Mouse (Mus musculus) NIH3T3 (cell line): ENCODE results near the gene Glmn.

Source experiments
- DNase-seq: peaks from one replicate; pipeline ENCODE4 v3.0.0-alpha.2; 2012; ENCODE audit warnings: low read depth

Gene Glmn

GRCm38 (mm10) chr5:107597301-107598077 lies at the start of gene Glmn, which contains the start of gene Rpap2:
Gene Glmn, minus strand, starts transcription at chr5:107597888.
Gene Rpap2, plus strand, starts transcription at chr5:107597373.
- peak; percentile 88 for DNase-seq

- DNase-seq: no peak
These were observed 48.2 kb upstream of the Glmn start for GRCm38 (mm10) chr5:107645935-107646334.

GRCm38 (mm10) chr5:107644595-107644994 lies 46.9 kb upstream of the Glmn start:
- no peak for DNase-seq

- DNase-seq: no peak
These were observed 40.7 kb upstream of the Glmn start for GRCm38 (mm10) chr5:107638366-107638765.

GRCm38 (mm10) chr5:107637106-107637505 lies 39.4 kb upstream of the Glmn start:
- DNase-seq: peak; percentile 3

GRCm38 (mm10) chr5:107633651-107634050 lies 36.0 kb upstream of the Glmn start:
- DNase-seq: no peak

- DNase-seq: no peak
These were observed 23.6 kb upstream of the Glmn start for GRCm38 (mm10) chr5:107621327-107621726.

GRCm38 (mm10) chr5:107617986-107618385 lies 20.3 kb upstream of the Glmn start:
- DNase-seq: no peak

- peak; percentile 87 for DNase-seq
These were observed 13.5 kb upstream of the Glmn start for GRCm38 (mm10) chr5:107611224-107611623.

GRCm38 (mm10) chr5:107598380-107598779 lies 692 bp upstream of the Glmn start:
- DNase-seq: peak; percentile 7

- DNase-seq: no peak
These were observed 28.5 kb downstream of the Glmn start for GRCm38 (mm10) chr5:107569148-107569547.

GRCm38 (mm10) chr5:107556969-107557368 lies 40.7 kb downstream of the Glmn start:
- DNase-seq: no peak

GRCm38 (mm10) chr5:107554336-107554735 lies 43.4 kb downstream of the Glmn start:
- DNase-seq: no peak

GRCm38 (mm10) chr5:107548444-107548843 lies 49.2 kb downstream of the Glmn start:
- no peak for DNase-seq

- no peak for DNase-seq
These were observed 49.7 kb downstream of the Glmn start for GRCm38 (mm10) chr5:107547955-107548354.

- DNase-seq: no peak
These were observed 51.8 kb downstream of the Glmn start for GRCm38 (mm10) chr5:107545927-107546326.

- DNase-seq: no peak
These were observed 56.0 kb downstream of the Glmn start for GRCm38 (mm10) chr5:107541696-107542095.

- DNase-seq: no peak
These were observed 63.1 kb downstream of the Glmn start, which contains the start of gene 1700028K03Rik for GRCm38 (mm10) chr5:107534581-107534980. Gene 1700028K03Rik, plus strand, starts transcription at chr5:107534709.

GRCm38 (mm10) chr5:107533590-107533989 lies 64.1 kb downstream of the Glmn start:
- DNase-seq: no peak

GRCm38 (mm10) chr5:107528856-107529255 lies 68.8 kb downstream of the Glmn start:
- DNase-seq: peak; percentile 25

GRCm38 (mm10) chr5:107524281-107524680 lies 73.4 kb downstream of the Glmn start:
- no peak for DNase-seq

GRCm38 (mm10) chr5:107521897-107522296 lies 75.8 kb downstream of the Glmn start:
- no peak for DNase-seq

- no peak for DNase-seq
These were observed 76.3 kb downstream of the Glmn start for GRCm38 (mm10) chr5:107521386-107521785.

GRCm38 (mm10) chr5:107518602-107519001 lies 79.1 kb downstream of the Glmn start:
- peak; percentile 18 for DNase-seq
